Mouse (Mus musculus) kidney, embryonic 14.5 days (tissue): ENCODE measurements at regions not wholly inside any gene's neighbourhood (a gene's known extent, or its start where the extent isn't known, plus 50 kb on each side); places are given as distances from the start of the nearest gene placed in this dataset.

Source experiments
- ATAC-seq: fragments of 200-750 bp; cut with Nextera tagmentation; 2 replicates; pipeline ENCODE4 v1.8.0; 2017; ENCODE audit warnings: moderate number of reproducible peaks, mild to moderate bottlenecking, moderate TSS enrichment, moderate library complexity; ENCODE audit not compliant: low FRiP score, low TSS enrichment
- H3K27ac ChIP-seq: fragments of 300-500 bp; sonication (generic); 2 replicates; pipeline ENCODE4 v1.5.1; 2014; ENCODE audit warnings: low read depth, mild to moderate bottlenecking, low read length, moderate library complexity, mixed read lengths
- H3K27me3 ChIP-seq: fragments of 300-500 bp; sonication (generic); 2 replicates; pipeline ENCODE4 v1.6.1; 2014; ENCODE audit warnings: mild to moderate bottlenecking, low read length; ENCODE audit not compliant: control insufficient read depth, insufficient read depth
- H3K36me3 ChIP-seq: fragments of 300-500 bp; sonication (generic); 2 replicates; pipeline ENCODE4 v1.6.1; 2014; ENCODE audit warnings: low read length, mixed read lengths; ENCODE audit not compliant: control insufficient read depth, insufficient read depth
- H3K4me1 ChIP-seq: fragments of 300-500 bp; sonication (generic); 2 replicates; pipeline ENCODE4 v1.6.1; 2014; ENCODE audit warnings: low read length, mixed read lengths; ENCODE audit not compliant: control insufficient read depth, insufficient read depth
- H3K4me2 ChIP-seq: fragments of 300-500 bp; sonication (generic); replicated peaks from 2 replicates; pipeline ENCODE4 v1.6.1; 2014; ENCODE audit warnings: low read depth, mild to moderate bottlenecking, low read length
- H3K4me3 ChIP-seq: fragments of 300-500 bp; sonication (generic); 2 replicates; pipeline ENCODE4 v1.5.1; 2014; ENCODE audit warnings: mild to moderate bottlenecking, low read length
- H3K9ac ChIP-seq: fragments of 300-500 bp; sonication (generic); 2 replicates; pipeline ENCODE4 v1.6.1; 2014; ENCODE audit warnings: low read depth, mild to moderate bottlenecking, low read length, moderate library complexity
- H3K9me3 ChIP-seq: fragments of 300-500 bp; sonication (generic); 2 replicates; pipeline ENCODE4 v1.6.1; 2016; ENCODE audit warnings: low read length; ENCODE audit not compliant: control insufficient read depth
- WGBS: fragments of 180-500 bp; shearing (Covaris S2); extraction: QIAGEN DNeasy Blood & Tissue Kit; methylation state at CpG from one replicate; pipeline ENCODE4 v1.1.7; 2014; 5-methylcytosine and 5-hydroxymethylcytosine counted together

GRCm38 (mm10) chr19:26355054-26355453 lies 249.8 kb upstream of the Smarca2 start:
- Histone ChIP-seq H3K4me1 (no peaks in the 10 kb centered on the region), H3K9ac (no peak overlapping the region), H3K27me3 (no peaks in the 10 kb centered on the region), H3K9me3 (no peaks in the 10 kb centered on the region), H3K4me3 (no peak overlapping the region), H3K27ac (no peak overlapping the region), H3K4me2 (no peak overlapping the region), H3K36me3 (no peaks in the 10 kb centered on the region)
- no peak for ATAC-seq
- WGBS = 89% methylated on average over 7 of the region's 7 CpGs

GRCm38 (mm10) chr19:26383961-26384381 lies 220.9 kb upstream of the Smarca2 start:
- no peak for ATAC-seq
- Histone ChIP-seq H3K4me1 (no peaks in the 10 kb centered on the region), H3K4me3 (no peak overlapping the region), H3K36me3 (no peaks in the 10 kb centered on the region), H3K9ac (no peak overlapping the region), H3K9me3 (no peaks in the 10 kb centered on the region), H3K27ac (no peak overlapping the region), H3K4me2 (no peak overlapping the region), H3K27me3 (no peaks in the 10 kb centered on the region)
- 85% methylated on average over 4 of the region's 4 CpGs for WGBS

- Histone ChIP-seq H3K9me3 (no peaks in the 10 kb centered on the region), H3K9ac (no peak overlapping the region), H3K27ac (no peak overlapping the region), H3K4me1 (no peaks in the 10 kb centered on the region), H3K36me3 (no peaks in the 10 kb centered on the region), H3K4me3 (no peak overlapping the region), H3K4me2 (no peak overlapping the region), H3K27me3 (no peaks in the 10 kb centered on the region)
- ATAC-seq = no peak
These were observed 218.8 kb upstream of the Smarca2 start for GRCm38 (mm10) chr19:26386075-26386474.

- Histone ChIP-seq H3K9ac (no peak overlapping the region), H3K4me3 (no peak overlapping the region), H3K27me3 (no peaks in the 10 kb centered on the region), H3K36me3 (no peaks in the 10 kb centered on the region), H3K4me1 (no peaks in the 10 kb centered on the region), H3K27ac (no peak overlapping the region), H3K9me3 (no peaks in the 10 kb centered on the region), H3K4me2 (no peak overlapping the region)
- ATAC-seq = no peak
- WGBS = 79% methylated on average over 2 of the region's 2 CpGs
These were observed 192.2 kb upstream of the Smarca2 start for GRCm38 (mm10) chr19:26412684-26413083.

GRCm38 (mm10) chr19:26414476-26415024 lies 190.3 kb upstream of the Smarca2 start:
- H3K36me3 ChIP-seq = no peaks in the 10 kb centered on the region
- H3K9ac ChIP-seq = no peak overlapping the region
- WGBS = 86% methylated on average over 6 of the region's 6 CpGs
- H3K4me2 ChIP-seq = no peak overlapping the region
- ATAC-seq = no peak
- H3K4me3 ChIP-seq = no peak overlapping the region
- no peak overlapping the region for H3K27ac ChIP-seq
- H3K27me3 ChIP-seq = no peaks in the 10 kb centered on the region
- H3K9me3 ChIP-seq = no peaks in the 10 kb centered on the region
- no peaks in the 10 kb centered on the region for H3K4me1 ChIP-seq

- ATAC-seq = no peak
- Histone ChIP-seq H3K4me2 (no peak overlapping the region), H3K4me1 (no peaks in the 10 kb centered on the region), H3K36me3 (no peaks in the 10 kb centered on the region), H3K27me3 (no peaks in the 10 kb centered on the region), H3K9me3 (no peaks in the 10 kb centered on the region), H3K4me3 (no peak overlapping the region), H3K27ac (no peak overlapping the region), H3K9ac (no peak overlapping the region)
- WGBS = 82% methylated on average over 2 of the region's 2 CpGs
These were observed 185.1 kb upstream of the Smarca2 start for GRCm38 (mm10) chr19:26419781-26420180.

- Histone ChIP-seq H3K9me3 (no peaks in the 10 kb centered on the region), H3K4me1 (no peaks in the 10 kb centered on the region), H3K4me2 (no peak overlapping the region), H3K4me3 (no peak overlapping the region), H3K9ac (no peak overlapping the region), H3K36me3 (no peaks in the 10 kb centered on the region), H3K27ac (no peak overlapping the region), H3K27me3 (no peaks in the 10 kb centered on the region)
- WGBS = 91% methylated on average over 2 of the region's 2 CpGs
- no peak for ATAC-seq
These were observed 165.7 kb upstream of the Smarca2 start for GRCm38 (mm10) chr19:26439163-26439562.

GRCm38 (mm10) chr19:26445309-26445708 lies 159.5 kb upstream of the Smarca2 start:
- Histone ChIP-seq H3K27ac (no peak overlapping the region), H3K4me3 (no peak overlapping the region), H3K9me3 (no peaks in the 10 kb centered on the region), H3K27me3 (no peaks in the 10 kb centered on the region), H3K4me1 (no peaks in the 10 kb centered on the region), H3K4me2 (no peak overlapping the region), H3K9ac (no peak overlapping the region), H3K36me3 (no peaks in the 10 kb centered on the region)
- 88% methylated on average over 4 of the region's 4 CpGs for WGBS
- no peak for ATAC-seq

GRCm38 (mm10) chr19:26447427-26448023 lies 157.3 kb upstream of the Smarca2 start:
- ATAC-seq = no peak
- 91% methylated on average over 7 of the region's 7 CpGs for WGBS
- no peaks in the 10 kb centered on the region for H3K9me3 ChIP-seq

More at GRCm38 (mm10) chr19:26447427-26448023, 157.3 kb upstream of the Smarca2 start:
- no peaks in the 10 kb centered on the region for H3K27me3 ChIP-seq
- H3K9ac ChIP-seq = no peak overlapping the region
- no peak overlapping the region for H3K27ac ChIP-seq
- no peaks in the 10 kb centered on the region for H3K4me1 ChIP-seq
- no peaks in the 10 kb centered on the region for H3K36me3 ChIP-seq
- H3K4me3 ChIP-seq = no peak overlapping the region
- H3K4me2 ChIP-seq = no peak overlapping the region
